Mouse (Mus musculus): Measurements from ENCODE around the gene Slc29a2. TPM values are rescaled to one million over a fixed set of nuclear protein-coding genes. Genes with fewer than 3 reads are reported as not detected.

The Slc29a2 gene
- polyA plus RNA-seq, 1 experiment from 2014 or later: 0.86 TPM

DNA sequence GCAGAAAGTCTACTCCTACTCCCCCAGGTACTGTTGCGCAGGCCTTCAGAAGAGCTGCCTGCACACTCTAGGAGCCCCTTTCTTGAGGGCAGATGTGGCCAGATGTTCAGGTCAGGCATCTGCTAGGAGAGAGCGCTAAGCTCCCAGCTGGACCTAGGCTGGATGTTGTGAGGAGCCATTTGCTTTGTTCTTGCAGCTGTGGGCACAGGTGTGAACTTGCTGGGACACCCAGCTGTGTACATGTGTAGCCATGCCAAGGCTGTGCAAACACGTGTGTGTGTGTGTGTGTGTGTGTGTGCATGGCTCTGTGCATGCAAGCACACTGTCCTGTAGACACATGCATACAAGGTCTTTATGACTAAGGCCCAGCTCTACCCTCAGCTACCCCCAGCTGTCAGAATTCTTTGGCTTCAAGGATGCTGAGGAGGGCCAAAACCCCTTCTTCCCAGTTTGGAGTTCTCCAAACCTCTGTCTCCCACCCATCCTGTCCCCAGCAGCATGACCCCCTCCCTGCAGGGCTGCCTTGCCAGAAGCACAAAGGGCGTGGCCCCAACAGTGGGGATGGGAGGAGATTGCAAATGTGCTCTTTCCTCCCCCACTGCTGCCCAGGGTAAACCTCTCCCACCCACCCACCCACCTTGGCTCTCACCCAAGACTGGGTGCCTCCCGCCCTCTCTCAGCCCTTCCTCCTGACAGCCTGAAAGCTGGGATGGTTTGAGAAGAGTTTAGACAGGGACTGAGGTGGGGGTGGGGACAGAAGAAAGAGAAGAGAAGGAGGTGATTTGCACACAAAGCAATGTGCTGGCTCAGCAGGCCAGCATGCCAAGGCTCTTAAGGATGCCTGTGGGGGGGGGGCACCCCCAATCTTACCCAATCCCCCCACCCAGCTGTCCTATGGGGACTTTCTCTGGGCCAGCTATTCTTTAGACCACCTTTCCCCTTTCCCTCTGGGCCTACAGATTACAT, 37.0 kb downstream of the Slc29a2 start:
- WGBS (ENCODE audit: insufficient replicate concordance): 42% methylated on average over 5 of the region's 5 CpGs
- Histone ChIP-seq H3K4me3 (replicated peaks) (no peak overlapping the region), H3K9ac (no peak overlapping the region), H3K4me2 (no peak overlapping the region), H3K9me3 (replicated peaks) (no peaks in the 10 kb centered on the region), H3K36me3 (replicated peaks) (no peaks in the 10 kb centered on the region), H3K27ac (replicated peaks) (no peak overlapping the region), H3K4me1 (replicated peaks) (peaks cover 40% of the 10 kb centered on the region), H3K27me3 (peaks cover 6% of the 10 kb centered on the region; the same call in 1 of the 2 replicates)
- no peak for ATAC-seq (ENCODE audit: insufficient read depth)

DNA sequence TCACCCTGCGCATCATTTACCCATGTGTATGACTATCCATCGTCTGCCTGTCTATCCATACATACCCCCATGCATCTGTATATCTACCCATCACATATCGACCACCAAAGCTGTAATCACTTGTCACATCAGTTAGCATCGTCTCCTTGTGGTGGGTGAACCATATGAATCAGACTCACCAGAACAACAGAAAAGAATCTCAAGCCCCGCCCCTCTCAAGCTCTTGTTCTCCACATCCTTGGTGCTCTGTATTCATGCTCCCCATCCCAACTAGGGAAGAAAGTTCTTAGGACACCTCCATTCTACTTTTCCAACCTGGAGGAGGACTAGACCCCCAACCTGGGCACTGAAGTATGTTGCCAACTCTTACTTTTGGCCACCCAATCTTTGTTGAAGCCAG, 38.4 kb downstream of the Slc29a2 start:
- Histone ChIP-seq H3K4me1 (replicated peaks) (peaks cover 37% of the 10 kb centered on the region), H3K36me3 (replicated peaks) (no peaks in the 10 kb centered on the region), H3K9me3 (replicated peaks) (no peaks in the 10 kb centered on the region), H3K9ac (no peak overlapping the region), H3K4me3 (replicated peaks) (no peak overlapping the region), H3K4me2 (no peak overlapping the region), H3K27me3 (peaks cover 8% of the 10 kb centered on the region), H3K27ac (replicated peaks) (no peak overlapping the region)
- WGBS (ENCODE audit: insufficient replicate concordance): 60% methylated on average over 5 of the region's 5 CpGs
- no peak for ATAC-seq (ENCODE audit: insufficient read depth)

GRCm38 (mm10) chr19:5062446-5062845, 38.8 kb downstream of the Slc29a2 start:
- H3K27ac ChIP-seq (replicated peaks): no peak overlapping the region
- no peaks in the 10 kb centered on the region for H3K36me3 ChIP-seq (replicated peaks)
- no peak overlapping the region for H3K9ac ChIP-seq
- no peaks in the 10 kb centered on the region for H3K9me3 ChIP-seq (replicated peaks)
- no peak for ATAC-seq (ENCODE audit: insufficient read depth)
- peaks cover 41% of the 10 kb centered on the region for H3K4me1 ChIP-seq (replicated peaks)
- H3K27me3 ChIP-seq: peaks cover 12% of the 10 kb centered on the region
- H3K4me2 ChIP-seq: no peak overlapping the region
- 67% methylated on average over 6 of the region's 6 CpGs for WGBS (ENCODE audit: insufficient replicate concordance)
- no peak overlapping the region for H3K4me3 ChIP-seq (replicated peaks)

- Histone ChIP-seq H3K27me3 (peaks cover 33% of the 10 kb centered on the region), H3K4me1 (replicated peaks) (peaks cover 42% of the 10 kb centered on the region), H3K4me2 (no peak overlapping the region), H3K9ac (no peak overlapping the region), H3K27ac (replicated peaks) (no peak overlapping the region), H3K9me3 (replicated peaks) (no peaks in the 10 kb centered on the region), H3K4me3 (replicated peaks) (no peak overlapping the region), H3K36me3 (replicated peaks) (no peaks in the 10 kb centered on the region)
- WGBS (ENCODE audit: insufficient replicate concordance): 50% methylated on average over 7 of the region's 7 CpGs
- ATAC-seq (ENCODE audit: insufficient read depth): no peak
These were observed 41.4 kb downstream of the Slc29a2 start for GRCm38 (mm10) chr19:5065104-5065503.

DNA sequence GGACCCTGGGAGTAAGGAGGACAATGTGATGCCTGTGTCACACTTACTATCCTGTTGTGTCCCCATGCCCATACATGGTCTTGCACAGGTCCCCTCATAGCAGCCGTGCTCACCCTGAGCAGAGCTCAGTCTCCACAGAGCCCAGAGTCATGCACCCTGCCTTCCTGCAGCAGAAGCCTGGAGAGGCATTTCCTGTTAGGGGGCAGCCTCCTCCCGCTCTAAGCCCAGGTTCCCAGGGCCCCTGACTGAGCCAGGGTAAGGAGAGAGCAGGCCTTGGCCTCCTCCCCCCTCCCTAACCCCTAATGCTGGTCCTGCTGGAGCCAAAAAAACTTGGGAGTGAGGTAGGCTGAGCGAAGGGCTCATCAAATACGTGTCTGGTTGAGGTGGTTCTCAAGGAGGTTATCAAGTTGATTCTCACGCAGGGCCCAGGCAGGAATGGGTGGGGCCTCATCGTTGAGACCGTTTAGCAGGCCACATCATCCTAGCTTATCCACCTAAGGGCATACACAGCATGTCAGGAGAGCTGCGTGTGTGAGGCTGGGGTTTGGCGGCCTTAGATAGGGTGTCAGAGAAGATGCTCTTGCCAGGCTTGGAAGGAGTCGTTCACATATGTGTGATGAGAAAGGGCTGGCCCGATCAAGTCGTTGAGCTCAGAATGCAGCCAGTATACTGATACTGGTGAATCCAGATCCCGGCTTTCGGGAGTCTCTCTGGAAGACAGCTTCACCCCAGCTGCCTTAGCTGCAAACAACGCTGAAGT, 43.6 kb downstream of the Slc29a2 start:
- Histone ChIP-seq H3K27ac (replicated peaks) (peak overlapping the region; percentile 78), H3K9ac (peak overlapping the region; percentile 55; the same call in 1 of the 2 replicates), H3K4me2 (peak overlapping the region; percentile 82), H3K4me1 (replicated peaks) (peaks cover 51% of the 10 kb centered on the region), H3K27me3 (peaks cover 50% of the 10 kb centered on the region), H3K4me3 (replicated peaks) (peak overlapping the region; percentile 52), H3K36me3 (replicated peaks) (no peaks in the 10 kb centered on the region), H3K9me3 (replicated peaks) (no peaks in the 10 kb centered on the region)
- 5% methylated on average over 15 of the region's 15 CpGs for WGBS (ENCODE audit: insufficient replicate concordance)
- ATAC-seq (ENCODE audit: insufficient read depth): peak; percentile 87

- Histone ChIP-seq H3K4me3 (replicated peaks) (peak within 1 kb of the TSS; percentile 52), H3K4me1 (replicated peaks) (peaks cover 59% of the 10 kb centered on the region), H3K27me3 (peaks cover 50% of the 10 kb centered on the region), H3K27ac (replicated peaks) (peak within 1 kb of the TSS; percentile 78), H3K36me3 (replicated peaks) (no peaks in the 10 kb centered on the region), H3K9ac (peak within 1 kb of the TSS; percentile 55), H3K4me2 (peak within 1 kb of the TSS; percentile 82), H3K9me3 (replicated peaks) (no peaks in the 10 kb centered on the region)
- ATAC-seq (ENCODE audit: insufficient read depth): peak; percentile 38
- WGBS (ENCODE audit: insufficient replicate concordance): 2% methylated on average over 56 of the region's 56 CpGs
These were observed 44.4 kb downstream of the Slc29a2 start, which contains the start of gene Cd248 for GRCm38 (mm10) chr19:5067867-5068569. Gene Cd248, plus strand, starts transcription at chr19:5068078.

- H3K4me1 ChIP-seq (replicated peaks): peaks cover 65% of the 10 kb centered on the region
- no peaks in the 10 kb centered on the region for H3K36me3 ChIP-seq (replicated peaks)
- 0 out of 2 replicates have a peak overlapping the region, but pooled peaks have one; percentile 78 for H3K27ac ChIP-seq (replicated peaks)
- H3K4me2 ChIP-seq: peak overlapping the region; percentile 82
- no peak for ATAC-seq (ENCODE audit: insufficient read depth)
- peak overlapping the region; percentile 55 for H3K9ac ChIP-seq
- WGBS (ENCODE audit: insufficient replicate concordance): 46% methylated on average over 21 of the region's 21 CpGs
- peaks cover 55% of the 10 kb centered on the region for H3K27me3 ChIP-seq
- peak overlapping the region; percentile 52 for H3K4me3 ChIP-seq (replicated peaks)
- H3K9me3 ChIP-seq (replicated peaks): no peaks in the 10 kb centered on the region
These were observed 45.0 kb downstream of the Slc29a2 start for GRCm38 (mm10) chr19:5068570-5069234.

DNA sequence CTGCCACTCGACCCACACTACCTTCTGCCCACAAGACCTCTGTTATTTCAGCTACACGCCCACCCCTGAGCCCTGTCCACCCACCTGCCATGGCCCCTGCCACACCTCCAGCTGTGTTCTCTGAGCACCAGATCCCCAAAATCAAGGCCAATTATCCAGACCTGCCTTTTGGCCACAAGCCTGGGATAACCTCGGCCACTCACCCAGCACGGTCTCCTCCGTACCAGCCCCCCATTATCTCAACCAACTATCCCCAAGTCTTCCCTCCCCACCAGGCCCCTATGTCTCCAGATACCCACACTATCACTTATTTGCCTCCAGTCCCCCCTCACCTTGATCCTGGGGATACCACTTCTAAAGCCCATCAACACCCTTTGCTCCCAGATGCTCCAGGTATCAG, 45.8 kb downstream of the Slc29a2 start:
- peaks cover 63% of the 10 kb centered on the region for H3K27me3 ChIP-seq
- H3K4me3 ChIP-seq (replicated peaks): no peak overlapping the region
- peaks cover 65% of the 10 kb centered on the region for H3K4me1 ChIP-seq (replicated peaks)

DNA sequence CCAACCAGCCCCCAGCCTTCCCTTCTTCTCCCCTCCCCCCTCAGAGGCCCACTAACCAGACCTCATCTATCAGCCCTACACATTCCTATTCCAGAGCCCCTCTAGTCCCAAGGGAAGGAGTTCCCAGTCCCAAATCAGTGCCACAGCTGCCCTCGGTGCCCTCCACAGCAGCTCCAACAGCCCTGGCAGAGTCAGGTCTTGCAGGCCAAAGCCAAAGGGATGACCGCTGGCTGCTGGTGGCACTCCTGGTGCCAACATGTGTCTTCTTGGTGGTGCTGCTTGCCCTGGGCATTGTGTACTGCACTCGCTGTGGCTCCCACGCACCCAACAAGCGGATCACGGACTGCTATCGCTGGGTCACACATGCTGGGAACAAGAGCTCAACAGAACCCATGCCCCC, 46.3 kb downstream of the Slc29a2 start:
- H3K27ac ChIP-seq (replicated peaks): no peak overlapping the region
- no peaks in the 10 kb centered on the region for H3K9me3 ChIP-seq (replicated peaks)
- H3K4me1 ChIP-seq (replicated peaks): peaks cover 65% of the 10 kb centered on the region
- H3K4me3 ChIP-seq (replicated peaks): no peak overlapping the region
- ATAC-seq (ENCODE audit: insufficient read depth): no peak
- H3K36me3 ChIP-seq (replicated peaks): no peaks in the 10 kb centered on the region
- WGBS (ENCODE audit: insufficient replicate concordance): 75% methylated on average over 7 of the region's 7 CpGs
- H3K27me3 ChIP-seq: peaks cover 68% of the 10 kb centered on the region
- no peak overlapping the region for H3K9ac ChIP-seq
- no peak overlapping the region for H3K4me2 ChIP-seq

More for the DNA sequence above, 45.8 kb downstream of the Slc29a2 start:
- H3K9ac ChIP-seq: no peak overlapping the region
- H3K36me3 ChIP-seq (replicated peaks): no peaks in the 10 kb centered on the region
- no peaks in the 10 kb centered on the region for H3K9me3 ChIP-seq (replicated peaks)
- 73% methylated on average over 5 of the region's 5 CpGs for WGBS (ENCODE audit: insufficient replicate concordance)
- 0 out of 2 replicates have a peak overlapping the region, but pooled peaks have one; percentile 82 for H3K4me2 ChIP-seq
- no peak overlapping the region for H3K27ac ChIP-seq (replicated peaks)
- ATAC-seq (ENCODE audit: insufficient read depth): no peak

- no peak for ATAC-seq (ENCODE audit: insufficient read depth)
- Histone ChIP-seq H3K9me3 (replicated peaks) (no peaks in the 10 kb centered on the region), H3K27me3 (peaks cover 74% of the 10 kb centered on the region), H3K9ac (peak overlapping the region; percentile 42; the same call in 1 of the 2 replicates), H3K4me1 (replicated peaks) (peaks cover 65% of the 10 kb centered on the region), H3K36me3 (replicated peaks) (no peaks in the 10 kb centered on the region), H3K4me2 (peak overlapping the region; percentile 88), H3K27ac (replicated peaks) (no peak overlapping the region), H3K4me3 (replicated peaks) (peak overlapping the region; percentile 59; the same call in 1 of the 2 replicates)
- WGBS (ENCODE audit: insufficient replicate concordance): 20% methylated on average over 11 of the region's 11 CpGs
These were observed 47.4 kb downstream of the Slc29a2 start for GRCm38 (mm10) chr19:5071077-5071476.

Measured in liver, embryonic 15.5 days (tissue).